Mouse (Mus musculus) left cerebral cortex, postnatal 4 days (tissue): ENCODE data around the gene Hist1h4j. TPM values are rescaled to one million over a fixed set of nuclear protein-coding genes. Genes with fewer than 3 reads are reported as not detected.
A peak's percentile ranks its signal among the peaks of the same experiment; 100 is the strongest.
"Not testable (repeated sequence)": the region's sequence is repeated elsewhere in the genome, so short reads cannot be mapped to it uniquely, and the experiment has no call there.

Source experiments
- DNase-seq: peaks from one replicate; pipeline ENCODE4 v3.0.0-alpha.2; 2022
- intact Hi-C: fragments of 180-260 bp; cut with DNase I; formaldehyde crosslinking; loops from one replicate; pipeline ENCODE4 v1.15.1; 2025
- microRNA-seq: library from miRNA; unstranded; fragments of <30 nt; microRNA quantifications from one replicate; pipeline ENCODE4 v1.2.0, GENCODE M21; 2022
- total RNA-seq, 2 experiments: library from RNA; stranded (reverse); gene quantifications; 2 replicates each; pipeline ENCODE4 v1.2.3; 2021

Hist1h4j gene
- total RNA-seq, 2 experiments from 2014 or later = 35.9 to 46.7 TPM

GRCm38 (mm10) chr13:21779767-21780731, 45.2 kb downstream of the Hist1h4j start, which contains the start of gene Hist1h1b:
Hist1h1b (minus strand) TSS chr13:21780625.
- peak; percentile 65 for DNase-seq
- intact Hi-C loops = no loop called here

DNA sequence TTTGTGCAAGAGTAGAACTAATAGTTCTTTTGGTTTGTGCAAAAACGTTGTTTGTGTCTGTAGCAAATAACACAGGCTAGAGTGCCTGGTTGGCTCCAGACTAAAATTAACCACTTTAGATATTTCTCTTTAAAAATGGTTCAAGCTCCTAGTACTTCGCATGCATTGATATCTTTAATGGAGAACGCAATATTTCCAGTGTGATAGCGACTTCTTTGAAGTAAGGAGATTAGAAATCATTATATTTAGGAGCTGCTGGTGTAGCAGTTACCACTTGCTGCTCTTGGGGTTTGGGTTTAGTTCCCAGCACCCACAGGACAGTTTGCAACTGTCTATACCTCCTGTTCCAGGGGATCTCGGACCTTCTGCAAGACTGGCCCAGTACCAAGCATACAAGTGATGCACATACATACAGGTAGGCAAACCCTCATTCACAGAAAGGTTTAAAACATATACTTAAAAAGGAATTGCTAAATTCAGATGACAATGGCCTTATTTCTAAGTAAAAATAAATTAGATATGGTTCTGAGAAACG, 46.2 kb downstream of the Hist1h4j start:
- intact Hi-C loops = no loop called here
- no peak for DNase-seq

- intact Hi-C loops = no loop called here
- DNase-seq = no peak
Observed at GRCm38 (mm10) chr13:21781639-21782038, 46.8 kb downstream of the Hist1h4j start.

DNA sequence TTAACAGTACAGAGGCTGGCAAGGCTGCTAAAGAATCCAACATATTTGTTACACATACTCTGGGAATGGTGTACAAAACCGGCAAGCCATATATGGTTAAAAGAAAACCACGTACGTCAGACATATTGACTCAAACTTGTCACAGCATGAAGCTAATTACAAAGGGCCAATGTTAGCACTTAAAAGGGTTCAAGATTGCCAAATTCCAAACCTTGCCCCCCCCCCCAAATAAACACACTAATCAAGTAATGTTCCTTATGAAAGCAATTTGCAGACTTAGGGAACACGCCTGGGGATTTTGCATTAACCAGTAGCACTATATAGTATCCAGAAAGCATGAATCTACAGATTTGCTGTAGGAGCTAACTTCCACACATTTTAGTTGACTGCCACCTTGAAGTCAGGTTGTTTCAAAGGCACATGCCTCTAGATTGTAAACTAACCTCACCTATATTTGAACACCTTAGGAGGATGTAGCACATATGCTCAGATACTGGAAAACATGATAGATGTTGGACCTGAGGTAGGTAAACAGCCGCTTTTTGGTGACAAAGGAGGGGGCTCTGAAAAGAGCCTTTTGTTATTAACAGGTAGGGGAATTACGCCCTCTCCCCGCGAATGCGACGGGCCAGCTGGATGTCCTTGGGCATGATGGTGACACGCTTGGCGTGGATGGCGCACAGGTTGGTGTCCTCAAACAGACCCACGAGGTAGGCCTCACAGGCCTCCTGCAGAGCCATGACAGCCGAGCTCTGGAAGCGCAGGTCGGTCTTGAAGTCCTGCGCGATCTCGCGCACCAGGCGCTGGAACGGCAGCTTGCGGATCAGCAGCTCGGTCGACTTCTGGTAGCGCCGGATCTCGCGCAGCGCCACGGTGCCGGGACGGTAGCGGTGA, 47.7 kb downstream of the Hist1h4j start:
- intact Hi-C loops, DNase-seq: not testable (repeated sequence)

DNA sequence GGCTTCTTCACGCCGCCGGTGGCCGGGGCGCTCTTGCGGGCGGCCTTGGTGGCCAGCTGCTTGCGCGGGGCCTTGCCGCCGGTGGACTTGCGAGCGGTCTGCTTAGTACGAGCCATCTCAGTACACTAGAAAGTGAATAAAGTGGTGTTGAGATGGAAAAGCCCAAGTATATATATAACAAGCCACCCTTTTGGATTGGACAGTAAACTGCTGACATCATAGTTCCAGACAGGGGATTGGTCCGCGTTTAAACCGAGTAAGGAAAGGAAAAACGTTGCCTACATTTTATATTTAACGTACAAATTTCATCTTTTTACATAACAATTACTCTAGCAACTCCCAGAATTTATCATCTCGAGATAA, 48.4 kb downstream of the Hist1h4j start, which contains the start of gene Hist1h3i:
Gene Hist1h3i, minus strand, starts transcription at position 116 of the 363 bp plus-strand sequence.
- intact Hi-C loops = no loop called here
- peak; percentile 27 for DNase-seq

DNA sequence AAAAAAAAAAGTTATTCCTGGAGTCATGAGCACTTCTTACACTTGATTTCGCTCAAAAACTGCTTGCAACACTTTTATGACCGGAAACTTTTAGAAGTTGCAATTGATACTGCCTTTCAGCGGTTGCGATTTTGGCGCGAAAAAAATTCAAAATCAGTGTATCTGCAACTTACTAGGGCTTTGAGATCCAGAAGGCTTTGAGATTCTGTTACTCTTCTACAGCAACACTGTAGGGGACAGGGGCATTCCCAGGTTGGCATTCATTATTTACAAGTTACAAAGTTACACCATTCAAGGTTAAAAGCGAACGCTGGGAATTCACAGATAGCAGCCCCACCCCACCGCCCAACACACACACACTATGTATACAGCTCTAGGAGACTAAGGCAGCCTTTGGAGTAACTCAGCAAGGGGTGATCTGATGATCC, 48.9 kb downstream of the Hist1h4j start:
- peak; percentile 35 for DNase-seq
- intact Hi-C loops = no loop called here

GRCm38 (mm10) chr13:21784311-21784710, 49.4 kb downstream of the Hist1h4j start:
- no peak for DNase-seq
- intact Hi-C loops = no loop called here

Small RNA genes within 50 kb of the gene (microRNA-seq; reads per million reads assigned to microRNA genes)
- gene Gm44357 (not detected), gene Gm44367 (not detected), gene Gm44454 (not detected)

Other genes starting within 250 kb of the Hist1h4j start
- gene AK157302, start 239.8 kb upstream of the Hist1h4j start, total RNA-seq = 10 to 100 TPM; 11.3 to 14.5 TPM
- 10 to 100 TPM; 36.2 to 49.5 TPM for gene Gm11273, start 233.6 kb upstream of the Hist1h4j start, total RNA-seq
- gene Zkscan8, start 203.9 kb upstream of the Hist1h4j start, total RNA-seq = 10 to 100 TPM; 13.7 to 13.9 TPM
- gene Olfr1366, start 192.3 kb upstream of the Hist1h4j start, total RNA-seq = not detected
- gene Olfr1535, start 175.2 kb upstream of the Hist1h4j start, total RNA-seq = not detected
- not detected for gene Olfr1364, start 153.3 kb upstream of the Hist1h4j start, total RNA-seq
- not detected for gene Olfr1362, start 121.0 kb upstream of the Hist1h4j start, total RNA-seq
- gene Olfr11, start 92.5 kb upstream of the Hist1h4j start, total RNA-seq = not detected
- gene Olfr1361, start 71.7 kb upstream of the Hist1h4j start, total RNA-seq = not detected
- gene Olfr1360, start 57.7 kb upstream of the Hist1h4j start, total RNA-seq = not detected
- not detected for gene Olfr1359, start 37.0 kb upstream of the Hist1h4j start, total RNA-seq
- gene Hist1h2bl, start 18.9 kb upstream of the Hist1h4j start, total RNA-seq = 100 to 1,000 TPM; 112 to 115 TPM
- 100 to 1,000 TPM; 129 to 178 TPM for gene Hist1h2ai, start 18.6 kb upstream of the Hist1h4j start, total RNA-seq
- 100 to 1,000 TPM; 159 to 180 TPM for gene Hist1h3h, start 17.4 kb upstream of the Hist1h4j start, total RNA-seq
- 10 to 100 TPM; 34.8 to 37.4 TPM for gene Hist1h2bm, start 13.0 kb upstream of the Hist1h4j start, total RNA-seq
- 100 to 1,000 TPM; 525 to 563 TPM for gene Hist1h4k, start 15.4 kb downstream of the Hist1h4j start, total RNA-seq
- 10 to 100 TPM; 59.3 to 67.5 TPM for gene Hist1h2ak, start 18.8 kb downstream of the Hist1h4j start, total RNA-seq
- gene Hist1h2bn, start 19.1 kb downstream of the Hist1h4j start, total RNA-seq = 10 to 100 TPM; 57.6 to 68.8 TPM
- 10 to 100 TPM; 55.3 to 56.6 TPM for gene Hist1h1b, start 45.6 kb downstream of the Hist1h4j start, total RNA-seq
- 100 to 1,000 TPM; 145 to 150 TPM for gene Hist1h3i, start 48.3 kb downstream of the Hist1h4j start, total RNA-seq
- 10 to 100 TPM; 13.0 to 15.8 TPM for gene Hist1h2an, start 52.2 kb downstream of the Hist1h4j start, total RNA-seq
- gene Hist1h2bp, start 52.4 kb downstream of the Hist1h4j start, total RNA-seq = 10 to 100 TPM; 41.6 to 49.7 TPM
- gene Hist1h2bq, start 75.1 kb downstream of the Hist1h4j start, total RNA-seq = 100 to 1,000 TPM; 108 to 110 TPM
- not detected for gene Hist1h2ao, start 75.4 kb downstream of the Hist1h4j start, total RNA-seq
- gene Hist1h4m, start 76.7 kb downstream of the Hist1h4j start, total RNA-seq = 100 to 1,000 TPM; 320 to 409 TPM
- 10 to 100 TPM; 34.5 to 43.1 TPM for gene Hist1h4n, start 97.1 kb downstream of the Hist1h4j start, total RNA-seq
- gene Hist1h2ap, start 98.4 kb downstream of the Hist1h4j start, total RNA-seq = 100 to 1,000 TPM; 184 to 208 TPM
- 100 to 1,000 TPM; 106 to 108 TPM for gene Hist1h2br, start 98.7 kb downstream of the Hist1h4j start, total RNA-seq
- gene Zfp184, start 210.0 kb downstream of the Hist1h4j start, total RNA-seq = 10 to 100 TPM; 12.1 to 14.0 TPM
- gene Pom121l2, start 246.1 kb downstream of the Hist1h4j start, total RNA-seq = under 1 TPM in 1 of 2 experiments, not detected in 1; 0.12 TPM